Mouse (Mus musculus) myocyte (in vitro differentiated cells): ENCODE data around the gene Noxa1. TPM values are rescaled to one million over a fixed set of nuclear protein-coding genes. Genes with fewer than 3 reads are reported as not detected.

Experiments
- H3K27me3 ChIP-seq: one replicate; pipeline ENCODE4 v1.6.1; 2011; ENCODE audit not compliant: control insufficient read depth, insufficient read depth, insufficient read length
- H3K36me3 ChIP-seq: one replicate; pipeline ENCODE4 v1.6.1; 2011; ENCODE audit not compliant: control insufficient read depth, insufficient read depth
- H3K4me2 ChIP-seq: one replicate; pipeline ENCODE4 v1.6.1; 2011; ENCODE audit warnings: low read depth, control low read depth
- H3K4me3 ChIP-seq: one replicate; pipeline ENCODE4 v1.5.1; 2011; ENCODE audit warnings: mild to moderate bottlenecking, control low read depth, moderate library complexity
- H3K79me2 ChIP-seq: one replicate; pipeline ENCODE4 v1.6.1; 2011; ENCODE audit not compliant: control insufficient read depth, insufficient read depth
- H3ac ChIP-seq: one replicate; pipeline ENCODE4 v1.6.1; 2011; ENCODE audit not compliant: control insufficient read depth, insufficient read length
- CEBPB ChIP-seq: IDR thresholded peaks from 2 replicates; pipeline ENCODE4 v1.6.1; 2011; ENCODE audit warnings: mild to moderate bottlenecking, moderate library complexity; ENCODE audit not compliant: poor library complexity, insufficient read depth, severe bottlenecking
- E2F4 ChIP-seq: IDR thresholded peaks from one replicate; pipeline ENCODE4 v1.6.1; 2011; ENCODE audit warnings: mild to moderate bottlenecking, control low read depth, moderate library complexity; ENCODE audit not compliant: insufficient read depth
- MAX ChIP-seq: IDR thresholded peaks from one replicate; pipeline ENCODE4 v1.6.1; 2011; ENCODE audit warnings: low read depth, mild to moderate bottlenecking, control low read depth
- MYOD1 ChIP-seq, 3 experiments: IDR thresholded peaks; one replicate each; pipeline ENCODE4 v1.6.1; 2011; ENCODE audit warnings: control low read depth in 2 of 3, low read depth in 2 of 3, mild to moderate bottlenecking in 2 of 3, moderate library complexity in 1 of 3; ENCODE audit not compliant: insufficient read length in 2 of 3, control insufficient read depth in 1 of 3
- MYOG ChIP-seq, 3 experiments: IDR thresholded peaks; one replicate each; pipeline ENCODE4 v1.6.1; 2011; ENCODE audit warnings: control low read depth in 2 of 3, low read depth in 2 of 3, mild to moderate bottlenecking in 2 of 3; ENCODE audit not compliant: insufficient read length in 2 of 3, control insufficient read depth in 1 of 3, insufficient read depth in 1 of 3
- POLR2A ChIP-seq: IDR thresholded peaks from one replicate; pipeline ENCODE4 v1.6.1; 2011; ENCODE audit warnings: low read depth, mild to moderate bottlenecking, control low read depth, moderate library complexity; ENCODE audit not compliant: insufficient read length
- POLR2AphosphoS2 ChIP-seq: IDR thresholded peaks from one replicate; pipeline ENCODE4 v1.6.1; 2011; ENCODE audit warnings: low read depth, control low read depth; ENCODE audit not compliant: insufficient read length
- REST ChIP-seq: IDR thresholded peaks from one replicate; pipeline ENCODE4 v1.6.1; 2011; ENCODE audit warnings: mild to moderate bottlenecking, control low read depth, moderate library complexity; ENCODE audit not compliant: insufficient read depth, insufficient read length
- SRF ChIP-seq: IDR thresholded peaks from one replicate; pipeline ENCODE4 v1.6.1; 2011; ENCODE audit warnings: low read depth; ENCODE audit not compliant: control insufficient read depth, insufficient read length
- TCF12 ChIP-seq: IDR thresholded peaks from one replicate; pipeline ENCODE4 v1.6.1; 2011; ENCODE audit warnings: mild to moderate bottlenecking, control low read depth; ENCODE audit not compliant: poor library complexity, insufficient read depth, severe bottlenecking
- TCF3 ChIP-seq: IDR thresholded peaks from one replicate; pipeline ENCODE4 v1.6.1; 2011; ENCODE audit warnings: low read depth, control low read depth; ENCODE audit not compliant: insufficient read length
- USF1 ChIP-seq: IDR thresholded peaks from one replicate; pipeline ENCODE4 v1.6.1; 2011; ENCODE audit warnings: low read depth, mild to moderate bottlenecking, control low read depth, moderate library complexity
- polyA plus RNA-seq: library from polyadenylated mRNA; unstranded; fragments of >200 nt; fragmentation: generic; extraction: Trizol; gene quantifications from one replicate; pipeline ENCODE4 v1.2.1, GENCODE M21; 2012; ENCODE audit warnings: missing spikeins

The Noxa1 gene
- not detected for polyA plus RNA-seq

- Histone ChIP-seq H3K36me3 (no peaks in the 10 kb centered on the region), H3K4me3 (no peak within 1 kb of the TSS), H3K79me2 (no peaks in the 10 kb centered on the region), H3K27me3 (peaks cover 24% of the 10 kb centered on the region), H3K4me2 (no peak within 1 kb of the TSS), H3ac (no peak within 1 kb of the TSS)
- TF ChIP-seq TCF12 (no peak), MYOG (IDR thresholded peaks at IDR 0.05; ENCODE audit: control insufficient read depth in 1 of 3, insufficient read depth in 1 of 3, insufficient read length in 2 of 3, low read depth in 2 of 3) (no peak), POLR2AphosphoS2 (no peak), TCF3 (no peak), MAX (no peak), CEBPB (no peak), USF1 (no peak), REST (no peak), E2F4 (no peak), POLR2A (no peak), MYOD1 (IDR thresholded peaks at IDR 0.05; ENCODE audit: control insufficient read depth in 1 of 3, insufficient read length in 2 of 3, low read depth in 2 of 3) (no peak)
These were observed at the start of gene Noxa1 for GRCm38 (mm10) chr2:25095109-25095850. Noxa1 (minus strand) TSS chr2:25095149.

- H3K36me3 ChIP-seq = no peaks in the 10 kb centered on the region
- H3ac ChIP-seq = no peak overlapping the region
- no peak overlapping the region for H3K4me3 ChIP-seq
- no peak for TF ChIP-seq MYOD1 (IDR thresholded peaks at IDR 0.05; ENCODE audit: control insufficient read depth in 1 of 3, insufficient read length in 2 of 3, low read depth in 2 of 3)
- TF ChIP-seq POLR2AphosphoS2 = no peak
- no peak for TF ChIP-seq MAX
- no peak for TF ChIP-seq POLR2A
- no peak for TF ChIP-seq SRF
- TF ChIP-seq TCF12 = no peak
- no peak for TF ChIP-seq REST
- TF ChIP-seq E2F4 = no peak
- no peak for TF ChIP-seq TCF3
- TF ChIP-seq MYOG (IDR thresholded peaks at IDR 0.05; ENCODE audit: control insufficient read depth in 1 of 3, insufficient read depth in 1 of 3, insufficient read length in 2 of 3, low read depth in 2 of 3) = no peak
- TF ChIP-seq CEBPB = no peak
- TF ChIP-seq USF1 = no peak
- no peak overlapping the region for H3K4me2 ChIP-seq
- H3K79me2 ChIP-seq = no peaks in the 10 kb centered on the region
- no peaks in the 10 kb centered on the region for H3K27me3 ChIP-seq
These were observed 47.0 kb upstream of the Noxa1 start for GRCm38 (mm10) chr2:25141921-25142320.

- TF ChIP-seq E2F4 (no peak), USF1 (no peak), MYOG (IDR thresholded peaks at IDR 0.05; ENCODE audit: control insufficient read depth in 1 of 3, insufficient read depth in 1 of 3, insufficient read length in 2 of 3, low read depth in 2 of 3) (no peak), MYOD1 (IDR thresholded peaks at IDR 0.05; ENCODE audit: control insufficient read depth in 1 of 3, insufficient read length in 2 of 3, low read depth in 2 of 3) (no peak), CEBPB (no peak), POLR2A (no peak), TCF12 (no peak), MAX (no peak), POLR2AphosphoS2 (no peak), SRF (no peak), TCF3 (no peak), REST (no peak)
- no peaks in the 10 kb centered on the region for H3K79me2 ChIP-seq
These were observed 46.2 kb upstream of the Noxa1 start for GRCm38 (mm10) chr2:25141185-25141584.

GRCm38 (mm10) chr2:25137832-25138231 lies 42.9 kb upstream of the Noxa1 start:
- peaks cover 5% of the 10 kb centered on the region for H3K27me3 ChIP-seq

More at GRCm38 (mm10) chr2:25141185-25141584, 46.2 kb upstream of the Noxa1 start:
- Histone ChIP-seq H3K4me3 (no peak overlapping the region), H3K36me3 (no peaks in the 10 kb centered on the region), H3ac (no peak overlapping the region), H3K27me3 (peaks cover 5% of the 10 kb centered on the region), H3K4me2 (no peak overlapping the region)

More at GRCm38 (mm10) chr2:25137832-25138231, 42.9 kb upstream of the Noxa1 start:
- Histone ChIP-seq H3ac (no peak overlapping the region), H3K36me3 (no peaks in the 10 kb centered on the region), H3K4me3 (no peak overlapping the region), H3K4me2 (no peak overlapping the region), H3K79me2 (no peaks in the 10 kb centered on the region)
- TF ChIP-seq SRF (no peak), TCF12 (no peak), E2F4 (no peak), MYOD1 (IDR thresholded peaks at IDR 0.05; ENCODE audit: control insufficient read depth in 1 of 3, insufficient read length in 2 of 3, low read depth in 2 of 3) (no peak), POLR2AphosphoS2 (no peak), MAX (no peak), CEBPB (no peak), TCF3 (no peak), REST (no peak), MYOG (IDR thresholded peaks at IDR 0.05; ENCODE audit: control insufficient read depth in 1 of 3, insufficient read depth in 1 of 3, insufficient read length in 2 of 3, low read depth in 2 of 3) (no peak), POLR2A (no peak), USF1 (no peak)
